Mouse (Mus musculus) C2C12 (cell line): ENCODE measurements around the gene Slco1a5. TPM values are rescaled to one million over a fixed set of nuclear protein-coding genes. Genes with fewer than 3 reads are reported as not detected.
A peak's percentile ranks its signal among the peaks of the same experiment; 100 is the strongest.
"Not testable (repeated sequence)": the region's sequence is repeated elsewhere in the genome, so short reads cannot be mapped to it uniquely, and the experiment has no call there.

ENCODE experiments used
- H3K27me3 ChIP-seq: one replicate; pipeline ENCODE4 v1.6.1; 2011; ENCODE audit not compliant: control insufficient read depth, insufficient read depth, insufficient read length
- H3K36me3 ChIP-seq: one replicate; pipeline ENCODE4 v1.6.1; 2011; ENCODE audit not compliant: control insufficient read depth, insufficient read depth
- H3K4me3 ChIP-seq: one replicate; pipeline ENCODE4 v1.5.1; 2011; ENCODE audit warnings: mild to moderate bottlenecking, control low read depth; ENCODE audit not compliant: poor library complexity, insufficient read depth, severe bottlenecking
- H3K79me2 ChIP-seq: one replicate; pipeline ENCODE4 v1.6.1; 2011; ENCODE audit not compliant: control insufficient read depth, insufficient read depth
- H3K79me3 ChIP-seq: one replicate; pipeline ENCODE4 v1.6.1; 2011; ENCODE audit warnings: low read depth, control low read depth
- H3ac ChIP-seq: one replicate; pipeline ENCODE3; 2011; ENCODE audit warnings: low read depth; ENCODE audit not compliant: control insufficient read depth, insufficient read length
- CEBPB ChIP-seq: IDR thresholded peaks from one replicate; pipeline ENCODE4 v1.6.1; 2011; ENCODE audit warnings: low read depth, mild to moderate bottlenecking, control low read depth, moderate library complexity
- CTCF ChIP-seq: IDR thresholded peaks from one replicate; pipeline ENCODE4 v1.5.1; 2011; ENCODE audit not compliant: control insufficient read depth, insufficient read depth, insufficient read length
- FOSL1 ChIP-seq: IDR thresholded peaks from one replicate; pipeline ENCODE4 v1.8.0; 2011; ENCODE audit warnings: mild to moderate bottlenecking, low read length; ENCODE audit not compliant: poor library complexity, insufficient read depth, severe bottlenecking
- MAX ChIP-seq: IDR thresholded peaks from one replicate; pipeline ENCODE4 v1.6.1; 2011; ENCODE audit warnings: mild to moderate bottlenecking, control low read depth
- MYOD1 ChIP-seq: IDR thresholded peaks from one replicate; pipeline ENCODE4 v1.6.1; 2011; ENCODE audit warnings: low read depth; ENCODE audit not compliant: control insufficient read depth, insufficient read length
- MYOG ChIP-seq: IDR thresholded peaks from one replicate; pipeline ENCODE4 v1.6.1; 2011; ENCODE audit not compliant: control insufficient read depth, insufficient read length; ENCODE audit errors: extremely low read depth
- USF1 ChIP-seq: IDR thresholded peaks from one replicate; pipeline ENCODE4 v1.6.1; 2011; ENCODE audit warnings: low read depth, mild to moderate bottlenecking, control low read depth, moderate library complexity
- polyA plus RNA-seq: library from polyadenylated mRNA; unstranded; fragments of >200 nt; fragmentation: generic; extraction: Trizol; gene quantifications from one replicate; pipeline ENCODE4 v1.2.1, GENCODE M21; 2012; ENCODE audit warnings: missing spikeins

Gene Slco1a5
- polyA plus RNA-seq, 1 experiment: 0.07 TPM

GRCm38 (mm10) chr6:142362036-142362435 lies 39.3 kb upstream of the Slco1a5 start:
- Histone ChIP-seq H3K79me3 (no peaks in the 10 kb centered on the region), H3K27me3 (no peaks in the 10 kb centered on the region), H3K79me2 (no peaks in the 10 kb centered on the region), H3K4me3 (no peak overlapping the region), H3ac (no peak overlapping the region), H3K36me3 (peaks cover 69% of the 10 kb centered on the region)
- TF ChIP-seq MYOG: no peak
- TF ChIP-seq MYOD1: no peak
- no peak for TF ChIP-seq MAX
- TF ChIP-seq CTCF: no peak
- no peak for TF ChIP-seq USF1
- TF ChIP-seq CEBPB: no peak
- no peak for TF ChIP-seq FOSL1

- no peaks in the 10 kb centered on the region for H3K79me2 ChIP-seq
- H3K27me3 ChIP-seq: no peaks in the 10 kb centered on the region
- H3ac ChIP-seq: no peak overlapping the region
- no peak for TF ChIP-seq CEBPB
- TF ChIP-seq USF1: no peak
- no peak for TF ChIP-seq CTCF
- H3K4me3 ChIP-seq: no peak overlapping the region
- H3K79me3 ChIP-seq: no peaks in the 10 kb centered on the region
- peaks cover 48% of the 10 kb centered on the region for H3K36me3 ChIP-seq
These were observed 34.3 kb upstream of the Slco1a5 start for GRCm38 (mm10) chr6:142357106-142357505.

GRCm38 (mm10) chr6:142352099-142352498 lies 29.3 kb upstream of the Slco1a5 start:
- H3K27me3 ChIP-seq, H3K4me3 ChIP-seq, H3ac ChIP-seq, H3K79me3 ChIP-seq, H3K79me2 ChIP-seq: not testable (repeated sequence)
- peaks cover 37% of the 10 kb centered on the region for H3K36me3 ChIP-seq

DNA sequence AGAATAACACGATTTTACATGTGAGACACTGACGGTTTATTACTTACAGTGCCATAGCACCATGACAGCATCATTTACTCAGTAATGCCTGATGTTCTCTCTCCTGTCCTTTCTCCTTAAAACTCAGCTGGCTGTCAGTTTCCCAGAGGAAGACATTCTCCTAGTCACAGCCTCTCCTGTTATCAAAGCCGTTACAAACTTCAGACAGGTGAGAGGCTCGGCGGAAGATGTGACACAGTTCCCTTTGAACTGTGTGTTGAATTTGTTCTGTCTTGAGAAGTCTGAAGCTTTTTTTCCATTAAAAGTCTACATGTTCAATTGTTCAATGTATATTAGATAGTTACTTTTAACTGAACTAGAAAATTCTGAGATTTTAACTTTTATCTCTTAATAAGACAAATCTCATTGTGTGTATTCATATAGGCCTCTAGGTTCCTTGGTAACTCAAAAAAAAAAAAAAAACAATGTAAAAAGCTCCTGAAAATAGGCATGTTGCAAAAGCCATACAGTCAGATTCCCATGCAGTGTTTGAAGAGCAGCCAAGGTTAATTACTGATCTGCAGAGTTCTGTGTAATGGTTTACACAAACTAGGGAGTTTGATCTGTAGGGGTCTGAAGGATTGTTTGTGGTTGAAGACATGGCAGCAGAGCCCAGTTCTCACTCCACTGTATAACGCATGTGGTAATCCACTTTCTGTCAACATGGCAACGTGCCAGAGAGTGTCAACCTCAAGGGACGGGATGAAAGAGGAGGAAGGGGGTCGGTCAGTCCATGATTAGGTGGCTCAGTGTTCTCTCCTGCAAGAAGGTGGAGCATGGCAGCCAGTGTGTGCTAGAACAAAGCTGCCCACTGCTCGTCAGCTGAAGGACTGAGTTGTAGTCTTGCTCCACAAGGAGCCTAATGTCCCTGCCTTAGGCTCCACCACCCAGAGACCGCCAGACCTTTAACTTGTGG lies 24.9 kb upstream of the Slco1a5 start:
- Histone ChIP-seq H3K27me3 (no peaks in the 10 kb centered on the region), H3K4me3 (no peak overlapping the region), H3ac (no peak overlapping the region), H3K36me3 (peaks cover 28% of the 10 kb centered on the region), H3K79me3 (peaks cover 3% of the 10 kb centered on the region), H3K79me2 (peaks cover 13% of the 10 kb centered on the region)
- no peak for TF ChIP-seq CTCF
- TF ChIP-seq MAX: no peak
- no peak for TF ChIP-seq FOSL1

GRCm38 (mm10) chr6:142346181-142347110 lies 23.7 kb upstream of the Slco1a5 start:
- H3K27me3 ChIP-seq: no peaks in the 10 kb centered on the region
- peak overlapping the region; percentile 48 for H3K4me3 ChIP-seq
- peak overlapping the region; percentile 64 for H3ac ChIP-seq
- H3K79me3 ChIP-seq: peaks cover 3% of the 10 kb centered on the region
- H3K36me3 ChIP-seq: peaks cover 20% of the 10 kb centered on the region
- no peak for TF ChIP-seq CTCF
- TF ChIP-seq MYOD1: no peak
- no peak for TF ChIP-seq CEBPB
- no peak for TF ChIP-seq USF1
- no peak for TF ChIP-seq MYOG
- TF ChIP-seq FOSL1: no peak
- TF ChIP-seq MAX: no peak
- peaks cover 13% of the 10 kb centered on the region for H3K79me2 ChIP-seq

DNA sequence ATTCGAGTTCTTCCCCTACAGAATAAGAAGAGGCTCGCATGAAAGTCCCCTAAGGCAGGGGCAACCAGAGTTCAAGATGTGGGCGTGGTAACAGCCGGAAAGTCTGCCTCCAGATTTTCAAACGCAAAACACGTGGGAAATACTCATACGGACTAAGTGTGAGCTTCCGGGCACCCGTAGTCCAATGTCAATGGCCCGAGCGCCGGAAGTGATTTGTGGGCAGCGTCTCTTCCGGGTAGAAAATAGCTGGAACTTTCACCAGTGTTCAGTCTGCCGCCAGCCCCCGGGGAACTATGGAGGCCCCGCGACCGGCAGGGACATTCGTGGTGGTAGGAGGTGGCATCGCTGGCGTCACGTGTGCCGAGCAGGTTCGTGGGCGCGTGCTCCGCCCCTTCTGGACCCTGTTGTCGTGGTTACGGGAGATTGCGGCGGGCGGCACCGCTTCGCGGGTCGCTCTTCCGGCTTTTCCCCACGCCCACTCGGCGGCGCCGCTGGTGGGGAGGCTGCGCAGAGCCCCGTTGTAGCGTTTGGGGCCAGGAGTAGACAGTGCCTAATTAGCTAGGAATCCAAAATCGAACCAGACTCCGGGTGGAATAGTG lies 22.8 kb upstream of the Slco1a5 start, which contains the start of gene Pyroxd1:
TSS of gene Pyroxd1 (plus strand) at position 215 of the 599 bp plus-strand sequence.
- Histone ChIP-seq H3ac (peak within 1 kb of the TSS; percentile 64), H3K79me2 (peaks cover 13% of the 10 kb centered on the region), H3K36me3 (peaks cover 12% of the 10 kb centered on the region), H3K79me3 (peaks cover 3% of the 10 kb centered on the region), H3K4me3 (peak within 1 kb of the TSS; percentile 48), H3K27me3 (no peaks in the 10 kb centered on the region)
- TF ChIP-seq MAX (peak; percentile 91), CEBPB (no peak), CTCF (no peak), USF1 (peak; percentile 51), MYOD1 (no peak), MYOG (no peak), FOSL1 (no peak)
